Mouse (Mus musculus) MEL (cell line): ENCODE data around the gene Homer1. TPM values are rescaled to one million over a fixed set of nuclear protein-coding genes. Genes with fewer than 3 reads are reported as not detected.

Experiments
- DNase-seq: peaks from one replicate; pipeline ENCODE4 v3.0.0; 2011; ENCODE audit warnings: low read depth, low spot score
- H3K27ac ChIP-seq: 2 replicates; pipeline ENCODE4 v1.5.1; 2012; ENCODE audit warnings: low read depth, mild to moderate bottlenecking, control low read depth, low read length, moderate library complexity; ENCODE audit not compliant: control insufficient read depth
- H3K27me3 ChIP-seq, 2 experiments: fragments of 150-350 bp in 1 of 2; sonication (generic) in 1 of 2; 2 replicates each; pipeline ENCODE4 v1.6.1; 2012; ENCODE audit warnings: low read length in 2 of 2, mild to moderate bottlenecking in 2 of 2, improper control_type of control experiment in 1 of 2, moderate library complexity in 1 of 2; ENCODE audit not compliant: insufficient read depth in 2 of 2, control insufficient read depth in 1 of 2
- H3K36me3 ChIP-seq, 2 experiments: 2 replicates each; pipeline ENCODE4 v1.6.1; 2012 to 2014; ENCODE audit warnings: low read length in 2 of 2, improper control_type of control experiment in 1 of 2, inconsistent platforms in 1 of 2, mild to moderate bottlenecking in 1 of 2; ENCODE audit not compliant: insufficient read depth in 2 of 2, control insufficient read depth in 1 of 2
- H3K4me1 ChIP-seq, 2 experiments: fragments of 150-350 bp in 1 of 2; sonication (generic) in 1 of 2; 2 replicates each; pipeline ENCODE4 v1.6.1; 2012; ENCODE audit warnings: low read length in 2 of 2, improper control_type of control experiment in 1 of 2, mild to moderate bottlenecking in 1 of 2; ENCODE audit not compliant: insufficient read depth in 2 of 2, control insufficient read depth in 1 of 2
- H3K4me3 ChIP-seq, 2 experiments: fragments of 150-350 bp in 1 of 2; sonication (generic) in 1 of 2; 2 replicates each; pipeline ENCODE4 v1.5.1; 2012; ENCODE audit warnings: low read depth in 2 of 2, low read length in 2 of 2, mild to moderate bottlenecking in 2 of 2, moderate library complexity in 2 of 2, control low read depth in 1 of 2, improper control_type of control experiment in 1 of 2; ENCODE audit not compliant: control insufficient read depth in 1 of 2, insufficient read depth in 1 of 2
- H3K79me2 ChIP-seq: 2 replicates; pipeline ENCODE4 v1.6.1; 2012; ENCODE audit warnings: mild to moderate bottlenecking, low read length, moderate library complexity; ENCODE audit not compliant: control insufficient read depth, poor library complexity, insufficient read depth
- H3K9ac ChIP-seq: 2 replicates; pipeline ENCODE4 v1.6.1; 2012; ENCODE audit warnings: low read depth, mild to moderate bottlenecking, control low read depth, low read length, moderate library complexity; ENCODE audit not compliant: control insufficient read depth, poor library complexity, severe bottlenecking
- H3K9me3 ChIP-seq: fragments of 150-350 bp; sonication (generic); replicated peaks from 2 replicates; pipeline ENCODE4 v1.6.1; 2012; ENCODE audit warnings: mild to moderate bottlenecking, low read length, improper control_type of control experiment, moderate library complexity; ENCODE audit not compliant: insufficient read depth
- ELF1 ChIP-seq: IDR thresholded peaks from 2 replicates; pipeline ENCODE4 v1.6.1; 2014; ENCODE audit warnings: low read depth, mild to moderate bottlenecking, inconsistent platforms, low read length, improper control_type of control experiment, moderate library complexity
- EP300 ChIP-seq, 2 experiments: IDR thresholded peaks; 2 replicates each; pipeline ENCODE4 v1.6.1; 2011; ENCODE audit warnings: improper control_type of control experiment in 2 of 2, low read length in 2 of 2, low read depth in 1 of 2, mild to moderate bottlenecking in 1 of 2
- ETS1 ChIP-seq: IDR thresholded peaks from 2 replicates; pipeline ENCODE4 v1.6.1; 2012; ENCODE audit warnings: low read depth, mild to moderate bottlenecking, inconsistent platforms, low read length, improper control_type of control experiment, moderate library complexity
- GABPA ChIP-seq: IDR thresholded peaks from 2 replicates; pipeline ENCODE4 v1.6.1; 2012; ENCODE audit warnings: low read depth, mild to moderate bottlenecking, inconsistent platforms, low read length, improper control_type of control experiment, moderate library complexity
- HCFC1 ChIP-seq: IDR thresholded peaks from 2 replicates; pipeline ENCODE4 v1.6.1; 2012; ENCODE audit warnings: low read depth, mild to moderate bottlenecking, inconsistent platforms, low read length, improper control_type of control experiment, moderate library complexity
- JUND ChIP-seq: IDR thresholded peaks from 2 replicates; pipeline ENCODE4 v1.6.1; 2011; ENCODE audit warnings: low read depth, mild to moderate bottlenecking, improper control_type of control experiment, low read length
- KAT2A ChIP-seq: conservative IDR thresholded peaks from 2 replicates; pipeline ENCODE4 v1.6.1; 2012; ENCODE audit warnings: low read depth, low read length, improper control_type of control experiment, inconsistent platforms
- MAX ChIP-seq: IDR thresholded peaks from 2 replicates; pipeline ENCODE4 v1.6.1; 2011; ENCODE audit warnings: low read length, improper control_type of control experiment
- MAZ ChIP-seq: IDR thresholded peaks from 2 replicates; pipeline ENCODE4 v1.6.1; 2012; ENCODE audit warnings: low read depth, mild to moderate bottlenecking, inconsistent platforms, low read length, improper control_type of control experiment
- MYC ChIP-seq: IDR thresholded peaks from 2 replicates; pipeline ENCODE4 v1.6.1; 2011; ENCODE audit warnings: low read depth, mild to moderate bottlenecking, low read length, improper control_type of control experiment, moderate library complexity
- NRF1 ChIP-seq: IDR thresholded peaks from 2 replicates; pipeline ENCODE4 v1.6.1; 2014; ENCODE audit warnings: low read depth, mild to moderate bottlenecking, inconsistent platforms, low read length, improper control_type of control experiment, moderate library complexity; ENCODE audit not compliant: poor library complexity, insufficient read depth, severe bottlenecking
- POLR2A ChIP-seq, 2 experiments: IDR thresholded peaks; 2 replicates each; pipeline ENCODE4 v1.6.1; 2011 to 2012; ENCODE audit warnings: low read length in 2 of 2, mild to moderate bottlenecking in 2 of 2, control low read depth in 1 of 2, improper control_type of control experiment in 1 of 2, low read depth in 1 of 2, moderate library complexity in 1 of 2; ENCODE audit not compliant: control insufficient read depth in 1 of 2, insufficient read depth in 1 of 2, poor library complexity in 1 of 2
- POLR2AphosphoS2 ChIP-seq: IDR thresholded peaks from 2 replicates; pipeline ENCODE4 v1.6.1; 2011; ENCODE audit warnings: low read length, improper control_type of control experiment
- POLR2AphosphoS5 ChIP-seq: IDR thresholded peaks from 2 replicates; pipeline ENCODE4 v1.6.1; 2012; ENCODE audit warnings: low read depth, borderline replicate concordance, mild to moderate bottlenecking, inconsistent platforms, low read length, moderate library complexity, mixed read lengths
- TAL1 ChIP-seq: IDR thresholded peaks from 2 replicates; pipeline ENCODE4 v1.6.1; 2012; ENCODE audit warnings: mild to moderate bottlenecking, inconsistent platforms, low read length, moderate library complexity, mixed read lengths
- TBP ChIP-seq: IDR thresholded peaks from 2 replicates; pipeline ENCODE4 v1.8.0; 2011; ENCODE audit warnings: low read depth, low read length, improper control_type of control experiment
- UBTF ChIP-seq: IDR thresholded peaks from 2 replicates; pipeline ENCODE4 v1.6.1; 2012; ENCODE audit warnings: low read depth, mild to moderate bottlenecking, inconsistent platforms, low read length, improper control_type of control experiment, moderate library complexity, borderline replicate concordance; ENCODE audit not compliant: insufficient read depth
- USF2 ChIP-seq, 2 experiments: IDR thresholded peaks; 2 replicates each; pipeline ENCODE4 v1.6.1; 2011 to 2012; ENCODE audit warnings: improper control_type of control experiment in 2 of 2, low read length in 2 of 2, borderline replicate concordance in 1 of 2, inconsistent platforms in 1 of 2, low read depth in 1 of 2, mild to moderate bottlenecking in 1 of 2; ENCODE audit not compliant: insufficient read depth in 1 of 2
- ZC3H11A ChIP-seq: IDR thresholded peaks from 2 replicates; pipeline ENCODE4 v1.6.1; 2012; ENCODE audit warnings: low read depth, mild to moderate bottlenecking, inconsistent platforms, low read length, improper control_type of control experiment
- polyA plus RNA-seq, 2 experiments: library from polyadenylated mRNA; stranded (reverse) in 1 of 2; unstranded in 1 of 2; fragments of >175 nt in 1 of 2; fragments of >200 nt in 1 of 2; gene quantifications; 2 replicates each; pipeline versions ENCODE4 v1.2.1 to v1.2.4; 2012; ENCODE audit warnings: low replicate concordance in 2 of 2, low read depth in 1 of 2; ENCODE audit not compliant: insufficient read length in 2 of 2, insufficient read depth in 1 of 2, missing spikeins in 1 of 2
- total RNA-seq: library from RNA; depleted of rRNA; stranded (reverse); fragments of 300-350 nt; gene quantifications from 2 replicates; pipeline ENCODE4 v1.2.3, GENCODE M21; 2012

Homer1 gene
- total and polyA plus RNA-seq, 3 experiments = 19.5 to 20.6 TPM; not detected in 1

GRCm38 (mm10) chr13:93307700-93308099 is 8.3 kb downstream of the Homer1 start:
- peaks cover 47% of the 10 kb centered on the region for H3K79me2 ChIP-seq
- peaks cover 0 to 23% of the 10 kb centered on the region in 2 experiments; a peak in 2 of 4 replicates for H3K36me3 ChIP-seq
- no peaks in the 10 kb centered on the region for H3K9me3 ChIP-seq
- H3K4me1 ChIP-seq = peaks cover 6 to 18% of the 10 kb centered on the region in 2 experiments
- no peaks in the 10 kb centered on the region for H3K27me3 ChIP-seq
- TF ChIP-seq UBTF = no peak
- TF ChIP-seq ETS1 = 0 out of 2 replicates have a peak, but pooled peaks have one; percentile 3
- DNase-seq = peak; percentile 51
- H3K9ac ChIP-seq = peak overlapping the region; percentile 17
- H3K27ac ChIP-seq = no peak overlapping the region
- H3K4me3 ChIP-seq = peak overlapping the region; percentile 26 to 46; a peak in 2 of 4 replicates

GRCm38 (mm10) chr13:93309295-93309694 is 9.9 kb downstream of the Homer1 start:
- H3K9ac ChIP-seq = no peak overlapping the region
- peak; percentile 30 for DNase-seq
- H3K27ac ChIP-seq = no peak overlapping the region
- peaks cover 43% of the 10 kb centered on the region for H3K79me2 ChIP-seq
- no peaks in the 10 kb centered on the region for H3K9me3 ChIP-seq
- H3K4me3 ChIP-seq = no peak overlapping the region
- peaks cover 11 to 18% of the 10 kb centered on the region in 2 experiments for H3K4me1 ChIP-seq
- H3K36me3 ChIP-seq = peaks cover 0 to 28% of the 10 kb centered on the region in 2 experiments; a peak in 2 of 4 replicates
- H3K27me3 ChIP-seq = no peaks in the 10 kb centered on the region
- TF ChIP-seq TAL1 (peak; percentile 36), EP300 (IDR thresholded peaks at IDR 0.05; ENCODE audit: low read depth in 1 of 2, low read length in 2 of 2) (0 out of 4 replicates have a peak, but pooled peaks of 1 of the 2 experiments have one; percentile 4), NRF1 (no peak)

GRCm38 (mm10) chr13:93312518-93312917 is 13.1 kb downstream of the Homer1 start:
- Histone ChIP-seq H3K27me3 (no peaks in the 10 kb centered on the region), H3K9me3 (no peaks in the 10 kb centered on the region), H3K79me2 (peaks cover 29% of the 10 kb centered on the region), H3K4me1 (peaks cover 5 to 12% of the 10 kb centered on the region in 2 experiments), H3K9ac (no peak overlapping the region), H3K36me3 (peaks cover 0 to 24% of the 10 kb centered on the region in 2 experiments; a peak in 2 of 4 replicates), H3K27ac (no peak overlapping the region), H3K4me3 (no peak overlapping the region)
- TF ChIP-seq NRF1 = no peak
- no peak for TF ChIP-seq USF2 (IDR thresholded peaks at IDR 0.05; ENCODE audit: borderline replicate concordance in 1 of 2, insufficient read depth in 1 of 2, low read depth in 1 of 2, low read length in 2 of 2)
- TF ChIP-seq ETS1 = no peak
- no peak for TF ChIP-seq ELF1
- no peak for TF ChIP-seq KAT2A
- TF ChIP-seq ZC3H11A = no peak
- TF ChIP-seq MYC = no peak
- TF ChIP-seq MAZ = no peak
- TF ChIP-seq MAX = no peak
- no peak for TF ChIP-seq HCFC1
- no peak for TF ChIP-seq POLR2AphosphoS5
- TF ChIP-seq POLR2A (IDR thresholded peaks at IDR 0.05; ENCODE audit: control insufficient read depth in 1 of 2, insufficient read depth in 1 of 2, low read depth in 1 of 2, low read length in 2 of 2, poor library complexity in 1 of 2) = no peak
- TF ChIP-seq JUND = no peak
- TF ChIP-seq TBP = no peak
- no peak for TF ChIP-seq GABPA
- no peak for TF ChIP-seq EP300 (IDR thresholded peaks at IDR 0.05; ENCODE audit: low read depth in 1 of 2, low read length in 2 of 2)
- TF ChIP-seq POLR2AphosphoS2 = no peak
- DNase-seq = no peak
